Mouse (Mus musculus): ENCODE measurements around the gene Lbhd1.
A peak's percentile ranks its signal among the peaks of the same experiment; 100 is the strongest.

Lbhd1 gene

DNA sequence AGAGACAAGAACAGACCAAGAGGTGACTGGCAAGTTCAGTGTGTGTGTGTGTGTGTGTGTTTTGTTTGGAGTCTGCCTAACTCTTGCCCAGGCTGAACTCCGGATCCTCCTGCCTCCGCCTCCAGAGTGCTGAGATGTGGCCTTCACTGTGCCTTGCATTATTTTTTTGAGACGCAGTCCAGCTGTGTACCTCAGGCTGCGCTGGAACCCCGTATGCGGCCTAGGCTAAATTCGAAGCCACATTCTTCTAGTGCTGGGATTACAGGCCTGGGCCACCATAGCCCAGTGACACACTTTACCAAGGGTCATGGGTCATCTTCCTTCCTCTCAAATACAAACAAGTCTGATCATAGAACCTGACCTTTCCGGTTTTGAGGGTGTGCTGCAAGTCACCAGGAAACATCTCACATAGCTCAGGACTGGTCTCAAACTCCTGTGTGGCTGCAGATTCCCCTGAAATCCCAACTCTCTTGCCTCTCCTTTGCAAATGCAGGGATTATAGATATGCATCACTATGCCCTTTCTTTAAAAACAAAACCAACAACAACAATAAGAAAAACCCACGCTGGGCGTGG is 11.2 kb upstream of the Lbhd1 start:
- DNase-seq = no peak

DNA sequence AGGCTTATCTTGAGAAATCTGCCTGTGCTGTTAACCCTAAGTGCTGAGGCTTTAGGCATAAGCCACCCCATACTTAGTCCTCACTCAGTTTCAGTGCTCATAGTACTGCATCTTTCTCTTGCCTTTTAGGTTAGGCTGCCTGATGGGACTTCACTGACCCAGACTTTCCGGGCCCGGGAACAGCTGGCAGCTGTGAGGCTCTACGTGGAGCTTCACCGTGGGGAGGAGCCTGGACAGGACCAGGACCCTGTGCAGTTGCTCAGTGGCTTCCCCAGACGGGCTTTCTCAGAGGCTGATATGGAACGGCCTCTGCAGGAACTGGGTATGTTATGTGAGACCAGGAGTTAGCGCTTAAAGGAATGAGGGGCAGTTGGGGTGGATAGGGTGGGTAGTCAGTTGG is 8.5 kb upstream of the Lbhd1 start:
- DNase-seq = no peak

DNA sequence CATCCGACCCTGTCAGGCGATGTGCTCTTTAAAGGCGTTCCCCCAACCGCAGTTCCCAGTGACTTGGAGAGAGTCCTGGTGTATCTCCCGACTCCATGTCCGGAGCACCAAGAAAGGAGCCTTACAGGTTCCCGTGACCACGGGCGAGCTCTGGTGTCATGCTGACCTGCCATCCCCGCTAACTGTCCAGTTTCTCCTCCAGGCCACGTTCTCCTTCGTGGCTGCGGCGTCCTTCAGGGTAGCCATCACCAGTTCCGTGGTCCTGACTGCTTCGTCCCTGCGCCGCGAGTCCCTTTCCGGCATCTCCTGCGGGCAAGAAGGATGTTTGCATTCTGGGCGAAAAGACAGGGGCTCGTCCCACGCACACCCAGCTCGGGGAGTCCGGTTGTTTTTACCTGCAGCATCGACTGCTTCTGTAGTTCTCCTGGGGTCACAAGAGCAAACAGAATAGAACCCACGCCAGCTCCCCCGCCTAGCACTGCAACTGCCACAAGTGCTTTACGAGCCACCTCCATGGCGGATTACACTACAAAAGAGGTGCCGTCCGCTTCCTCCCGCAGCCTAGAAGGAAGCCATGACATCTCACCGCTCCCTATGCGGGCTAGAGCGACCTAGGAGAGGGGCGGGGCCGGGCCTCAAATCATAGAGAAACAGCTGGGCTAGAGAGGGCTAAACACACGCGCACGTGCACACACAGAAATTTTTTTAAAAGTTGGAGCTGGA is 3.1 kb upstream of the Lbhd1 start, which contains the start of gene Uqcc3:
Gene Uqcc3 (minus strand): TSS at position 613 of the 723 bp plus-strand sequence.
- peak; percentile 88 for DNase-seq

DNA sequence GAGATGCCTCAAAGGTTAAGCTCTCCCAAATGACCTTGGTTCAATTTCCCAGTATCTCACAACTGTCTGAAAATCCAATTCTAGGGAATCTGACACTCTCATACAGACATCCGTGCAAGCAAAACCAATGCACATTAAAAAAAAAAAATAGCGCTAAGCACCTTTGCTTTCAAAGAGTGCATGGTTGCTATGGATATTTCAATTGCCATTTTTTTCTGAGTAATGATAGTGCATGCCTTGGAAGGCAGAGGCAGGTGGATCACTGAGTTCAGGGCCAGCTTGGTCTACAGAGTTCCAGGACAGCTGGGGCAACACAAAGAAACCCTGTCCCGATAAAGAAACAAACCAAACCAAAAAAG is 2.5 kb upstream of the Lbhd1 start:
- DNase-seq = no peak

DNA sequence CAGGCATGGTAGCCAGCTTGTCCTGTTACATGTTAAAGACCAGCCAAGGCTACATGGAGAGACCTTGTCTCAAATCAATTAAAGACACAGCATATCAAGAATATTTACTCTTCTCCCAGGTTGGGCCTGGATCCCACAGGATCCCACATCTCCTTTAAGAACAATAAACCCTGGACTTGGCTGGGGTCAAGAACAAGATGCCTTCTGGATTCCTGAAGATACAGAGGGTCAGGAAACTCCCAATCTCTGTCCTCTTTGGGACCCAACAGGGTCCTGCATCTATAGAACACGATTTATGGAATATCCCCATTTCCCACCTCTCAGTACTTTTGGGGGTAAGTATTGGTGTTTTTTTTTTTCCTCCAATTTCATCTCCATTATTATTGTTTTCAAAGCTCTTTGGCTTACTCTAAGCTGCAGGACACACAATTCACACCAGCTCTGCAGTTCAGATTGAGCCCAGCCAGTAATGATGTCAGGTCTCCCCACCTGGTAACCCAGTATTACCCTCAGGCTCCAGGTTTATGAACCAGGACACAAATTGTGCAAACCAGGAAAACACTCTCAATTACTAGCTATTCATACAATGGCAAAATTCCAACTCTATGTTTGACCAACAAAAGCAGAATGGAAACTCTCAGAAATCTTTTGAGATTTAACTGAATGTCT is 3.5 kb downstream of the Lbhd1 start:
- no peak for DNase-seq

DNA sequence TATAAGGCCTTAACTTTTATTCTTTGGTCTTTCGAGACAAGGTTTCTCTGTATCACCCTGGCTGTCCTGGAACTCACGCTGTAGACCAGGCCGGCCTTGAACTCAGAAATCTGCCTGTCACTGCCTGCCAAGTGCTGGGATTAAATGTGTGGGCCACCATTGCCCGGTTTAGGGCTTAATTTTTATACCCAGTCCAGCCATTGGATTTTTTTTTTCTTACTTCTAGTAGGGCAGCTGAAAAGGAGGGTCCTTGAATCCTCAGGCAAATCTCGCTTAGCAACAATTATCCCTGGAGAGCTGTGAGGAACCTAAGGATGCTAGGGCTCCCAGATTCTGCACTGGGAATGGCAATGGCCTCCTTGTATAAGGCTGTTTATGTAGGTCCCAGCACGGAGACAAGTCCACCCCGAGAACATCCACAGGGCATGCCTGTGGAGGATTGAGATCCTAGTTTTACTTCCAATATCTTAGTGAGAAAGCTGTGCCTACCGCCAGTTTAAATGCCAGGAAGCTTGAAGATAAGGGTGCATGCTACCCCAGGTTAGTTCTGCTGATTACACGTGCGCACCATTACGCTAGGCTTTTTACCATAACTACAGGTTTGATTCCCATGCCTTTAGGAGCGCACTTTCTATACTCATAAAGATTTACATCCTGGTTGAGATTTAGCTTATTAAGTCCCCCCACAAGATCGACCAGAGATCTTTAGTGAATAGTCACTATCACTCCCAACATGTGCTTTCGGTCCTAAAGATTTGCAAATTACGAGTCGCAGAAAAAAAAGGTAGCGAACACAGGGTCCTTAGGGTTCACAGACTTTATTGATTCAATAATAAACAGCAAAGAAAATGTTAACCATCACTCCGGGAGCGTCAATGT is 4.3 kb downstream of the Lbhd1 start:
- no peak for DNase-seq

DNA sequence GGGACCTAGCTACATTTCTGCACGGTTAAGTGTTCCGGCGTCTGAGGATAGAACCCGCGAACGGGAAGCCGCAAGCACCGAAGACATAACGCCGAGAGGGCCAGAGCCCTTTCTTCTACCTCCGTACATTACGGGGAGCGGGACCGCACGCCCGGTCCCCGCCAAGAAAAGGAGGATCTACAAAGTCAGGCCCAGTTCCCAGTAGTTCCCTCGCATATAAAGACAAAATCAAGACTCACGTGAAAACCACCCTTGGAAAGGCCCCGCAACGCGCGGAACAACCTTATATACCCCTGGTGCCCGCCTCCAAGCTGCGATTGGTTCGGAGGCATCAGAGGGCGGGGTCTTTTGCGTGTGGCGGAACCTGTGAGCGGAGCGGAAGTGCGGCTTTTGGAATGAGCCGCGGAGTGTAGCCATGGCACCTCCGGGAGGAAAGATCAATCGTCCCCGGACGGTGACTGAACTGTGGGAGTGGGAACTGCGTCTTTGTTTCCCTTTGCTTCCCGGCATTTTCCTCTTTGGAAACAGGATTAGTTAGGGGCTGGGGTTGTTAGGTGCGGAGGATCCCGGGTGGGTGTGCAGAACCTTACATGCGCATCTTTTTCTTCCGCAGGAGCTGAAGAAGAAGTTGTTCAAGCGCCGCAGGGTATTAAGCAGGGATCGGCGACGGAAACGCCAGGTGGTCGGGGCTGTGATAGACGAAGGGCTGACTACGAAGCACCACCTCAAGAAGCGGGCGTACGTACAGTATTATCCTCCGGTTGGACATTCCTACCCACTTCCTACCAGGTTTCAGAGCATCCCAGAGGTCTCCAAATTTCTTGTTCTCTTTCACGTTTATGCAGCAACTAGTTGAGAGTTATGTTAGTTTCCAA is 5.2 kb downstream of the Lbhd1 start, which contains the start of the genes 1810009A15Rik and Gm49416:
Gene 1810009A15Rik (plus strand): TSS at position 343 of the 875 bp plus-strand sequence.
Gene Gm49416 (plus strand): TSS at position 416 of the 875 bp plus-strand sequence.
- peak; percentile 92 for DNase-seq

DNA sequence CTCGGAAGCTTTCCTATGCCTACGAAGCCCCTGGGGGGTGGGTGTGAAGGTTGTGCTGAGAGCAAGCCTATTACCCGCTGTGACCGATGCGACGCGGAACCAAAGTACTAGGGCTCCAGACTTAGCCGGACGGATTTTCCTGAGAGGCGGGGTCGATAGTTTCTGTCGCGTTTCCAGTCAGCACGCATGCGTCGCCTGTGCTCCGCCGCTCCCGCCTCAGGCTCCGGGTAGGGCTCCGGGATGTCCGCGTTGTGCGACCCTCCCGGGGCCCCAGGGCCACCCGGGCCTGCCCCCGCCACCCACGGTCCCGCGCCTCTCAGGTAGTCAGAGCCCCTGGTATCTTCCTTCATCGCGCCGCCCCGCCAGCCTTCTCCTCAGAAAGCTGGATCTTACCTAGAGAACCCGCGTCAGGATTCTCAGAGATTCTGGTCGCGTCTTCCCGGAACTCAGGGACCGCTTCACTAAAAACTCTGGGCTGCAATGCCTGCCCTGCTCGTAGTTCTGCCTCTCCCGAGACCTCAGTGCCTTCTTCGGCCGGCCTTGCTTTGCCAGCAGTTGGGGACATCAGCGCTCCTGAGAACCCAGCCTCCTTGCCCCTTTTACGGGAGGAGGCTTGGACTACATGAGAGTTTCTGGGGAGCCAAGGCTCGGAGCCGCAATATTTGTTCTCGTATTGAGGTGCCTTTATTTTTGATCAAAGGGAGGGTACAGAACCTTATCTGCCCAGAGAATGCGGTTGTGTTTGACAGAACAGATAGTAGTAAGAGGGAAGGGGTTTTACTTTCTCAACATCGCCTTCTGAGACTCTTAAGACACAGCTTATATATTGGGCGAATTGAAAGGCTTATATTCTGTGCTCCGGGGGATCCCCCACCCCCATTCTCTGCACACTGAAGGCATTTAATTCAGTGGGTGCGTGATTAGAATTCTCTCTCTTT is 9.6 kb downstream of the Lbhd1 start, which contains the start of gene Ints5:
Gene Ints5 (plus strand): TSS at position 177 of the 938 bp plus-strand sequence.
- peak; percentile 83 for DNase-seq

DNA sequence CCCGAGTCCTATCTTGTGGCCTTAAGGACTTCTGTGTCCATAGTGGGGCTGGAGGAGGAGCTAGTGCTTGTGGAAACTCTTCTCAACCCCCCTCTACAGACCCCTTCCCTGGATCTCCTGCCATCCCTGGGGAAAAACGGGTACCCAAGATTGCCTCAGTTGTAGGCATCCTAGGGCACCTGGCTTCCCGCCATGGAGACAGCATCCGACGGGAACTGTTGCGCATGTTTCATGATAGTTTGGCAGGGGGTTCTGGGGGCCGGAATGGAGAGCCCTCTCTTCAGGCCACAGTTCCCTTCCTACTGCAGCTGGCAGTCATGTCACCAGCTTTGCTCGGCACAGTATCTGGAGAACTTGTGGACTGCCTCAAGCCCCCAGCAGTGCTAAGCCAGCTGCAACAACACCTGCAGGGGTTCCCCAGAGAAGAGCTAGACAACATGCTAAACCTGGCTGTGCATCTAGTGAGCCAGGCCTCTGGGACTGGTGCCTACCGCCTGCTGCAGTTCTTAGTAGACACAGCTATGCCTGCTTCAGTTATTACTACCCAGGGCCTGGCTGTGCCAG is 11.9 kb downstream of the Lbhd1 start:
- peak; percentile 61 for DNase-seq

DNA sequence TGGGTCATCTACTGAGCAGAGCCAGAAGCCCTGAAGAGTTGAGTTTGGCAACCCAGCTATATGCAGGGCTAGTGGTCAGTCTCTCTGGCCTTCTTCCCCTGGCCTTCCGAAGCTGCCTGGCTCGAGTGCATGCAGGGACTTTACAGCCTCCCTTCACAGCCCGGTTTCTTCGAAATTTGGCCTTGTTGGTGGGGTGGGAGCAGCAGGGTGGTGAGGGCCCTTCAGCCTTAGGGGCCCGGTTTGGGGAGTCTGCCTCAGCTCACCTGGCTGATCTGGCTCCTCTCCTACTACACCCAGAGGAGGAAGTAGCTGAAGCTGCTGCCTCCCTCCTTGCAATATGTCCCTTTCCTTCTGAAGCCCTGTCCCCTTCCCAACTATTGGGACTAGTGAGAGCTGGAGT is 12.7 kb downstream of the Lbhd1 start:
- DNase-seq = peak; percentile 34

DNA sequence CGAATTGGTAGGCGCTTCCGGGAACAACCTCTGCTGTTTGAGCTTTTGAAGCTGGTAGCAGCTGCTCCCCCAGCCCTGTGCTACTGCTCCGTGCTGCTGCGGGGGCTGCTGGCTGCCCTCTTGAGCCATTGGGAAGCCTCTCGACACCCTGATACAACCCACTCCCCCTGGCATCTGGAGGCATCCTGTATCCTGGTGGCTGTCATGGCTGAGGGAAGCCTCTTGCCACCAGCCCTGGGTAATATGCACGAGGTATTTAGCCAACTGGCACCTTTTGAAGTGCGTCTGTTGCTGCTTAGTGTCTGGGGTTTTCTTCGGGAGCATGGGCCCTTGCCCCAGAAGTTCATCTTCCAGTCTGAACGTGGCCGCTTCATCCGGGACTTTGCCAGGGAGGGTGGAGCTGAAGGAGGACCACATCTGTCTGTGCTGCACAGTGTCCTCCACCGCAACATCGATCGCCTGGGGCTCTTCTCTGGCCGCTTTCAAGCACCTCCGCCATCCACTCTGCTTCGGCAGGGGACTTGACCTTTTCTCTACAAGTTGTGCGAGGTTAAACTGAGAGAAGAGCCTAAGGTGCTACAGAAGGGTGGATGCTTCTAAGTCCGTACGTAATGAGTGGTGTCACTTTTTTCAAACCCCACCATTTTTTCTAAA is 13.8 kb downstream of the Lbhd1 start:
- peak; percentile 68 for DNase-seq

DNA sequence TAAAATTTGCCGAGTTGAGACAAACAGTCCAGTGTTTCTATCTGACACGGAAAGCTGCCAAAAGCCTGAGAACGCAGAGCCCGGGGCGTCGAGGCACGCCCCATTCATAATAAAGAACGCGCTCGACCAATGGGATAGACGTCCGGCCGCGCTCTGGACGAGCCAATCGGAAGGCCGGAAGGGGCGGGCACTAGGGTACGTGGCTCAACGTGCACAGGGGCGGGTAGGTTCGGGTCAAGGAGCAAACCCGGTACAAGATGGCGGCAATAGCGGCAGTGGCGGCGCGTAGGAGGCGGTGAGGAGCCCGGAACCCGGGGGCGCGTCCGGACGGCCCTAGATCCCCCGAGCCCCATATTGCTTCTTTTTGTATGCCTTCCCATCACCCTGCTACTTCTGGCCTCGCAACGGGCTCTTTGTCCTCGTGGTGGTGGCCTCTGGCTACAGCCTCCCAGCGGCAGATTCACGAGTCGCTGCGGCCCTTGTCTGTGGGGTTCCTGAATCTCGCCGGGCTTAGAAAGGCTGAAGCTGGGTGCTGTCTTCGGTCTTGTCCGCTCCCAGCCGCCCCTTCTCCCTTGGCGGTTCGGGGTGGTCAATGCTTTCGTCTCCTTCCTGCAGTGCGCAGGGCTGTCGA is 14.4 kb downstream of the Lbhd1 start, which contains the start of gene Ganab:
Gene Ganab (plus strand): TSS at position 207 of the 631 bp plus-strand sequence.
- peak; percentile 95 for DNase-seq

DNA sequence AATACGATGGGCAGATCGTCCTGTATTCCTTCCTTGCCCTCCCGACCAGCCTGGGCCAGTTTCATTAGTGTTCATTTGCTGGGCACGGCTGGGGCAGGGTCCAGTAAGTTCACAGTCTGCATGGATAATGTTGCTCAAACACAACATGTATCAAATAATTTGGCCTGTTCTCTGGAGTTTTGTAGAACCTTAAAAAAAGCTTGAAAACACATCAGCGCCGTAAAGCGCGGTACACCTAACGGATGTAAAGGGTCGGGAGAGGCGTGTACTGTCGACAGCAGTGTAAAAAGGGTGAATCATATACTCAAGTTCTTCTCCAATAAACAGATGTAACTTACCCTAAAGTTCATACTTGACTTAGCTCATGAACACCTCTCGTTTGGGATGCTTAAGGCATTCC is 15.0 kb downstream of the Lbhd1 start:
- DNase-seq = no peak

DNA sequence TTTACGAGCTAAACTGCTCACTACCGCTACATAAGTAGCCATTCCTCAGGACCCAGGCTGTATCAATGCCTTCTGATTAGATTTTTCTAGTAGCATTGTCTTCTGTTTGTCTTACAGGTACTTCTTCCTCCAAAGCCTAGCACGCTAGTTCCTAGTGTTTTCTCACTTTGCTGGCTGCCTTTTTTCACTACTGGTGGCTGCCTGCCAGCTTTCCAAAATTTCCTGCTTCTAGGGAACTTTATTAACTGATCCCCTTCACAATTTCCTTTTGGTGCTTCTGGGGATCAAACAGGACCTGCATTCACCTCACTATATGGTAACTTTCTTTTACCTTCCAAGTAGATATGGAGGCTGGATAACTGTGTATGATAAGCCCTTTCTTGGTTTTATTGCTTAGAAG is 15.5 kb downstream of the Lbhd1 start:
- DNase-seq = no peak

DNA sequence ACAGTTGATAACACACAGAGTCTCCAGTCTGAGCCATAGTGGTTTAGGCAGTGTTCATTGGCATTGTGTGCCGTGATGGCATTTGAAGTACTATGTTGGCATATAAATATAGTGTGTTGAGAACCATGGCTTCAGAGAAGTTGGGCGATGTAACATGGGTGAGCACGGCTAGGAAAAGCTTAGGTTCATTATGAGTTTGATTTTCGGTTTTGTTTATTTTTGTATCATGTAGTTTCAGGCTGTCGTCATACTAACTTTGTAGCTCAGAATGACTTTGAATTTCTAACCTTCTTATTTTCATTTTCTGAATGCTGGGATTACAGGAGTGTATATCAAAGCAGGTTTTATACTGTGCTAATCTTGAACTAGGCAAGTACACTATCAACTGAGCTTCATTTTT is 19.9 kb downstream of the Lbhd1 start:
- no peak for DNase-seq

DNA sequence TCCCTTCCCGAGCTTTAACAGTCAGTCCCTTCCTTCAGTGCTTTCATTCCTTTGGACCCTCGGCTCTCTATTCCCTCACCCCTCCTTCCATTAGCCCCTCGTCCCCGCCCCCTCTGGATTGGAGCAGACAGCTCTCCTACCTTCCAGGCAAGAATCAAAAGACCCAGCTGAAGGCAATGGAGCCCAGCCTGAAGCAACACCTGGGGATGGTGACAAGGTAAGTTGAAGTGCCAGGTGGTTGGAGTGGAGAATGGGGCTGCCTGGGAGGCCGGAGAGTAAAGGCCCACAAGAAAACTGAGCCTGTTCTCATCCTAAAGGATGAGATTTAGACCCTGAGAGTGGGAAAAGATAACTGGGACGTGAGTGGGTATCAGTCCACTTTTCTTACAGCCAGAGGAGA is 25.0 kb downstream of the Lbhd1 start:
- DNase-seq = no peak

DNA sequence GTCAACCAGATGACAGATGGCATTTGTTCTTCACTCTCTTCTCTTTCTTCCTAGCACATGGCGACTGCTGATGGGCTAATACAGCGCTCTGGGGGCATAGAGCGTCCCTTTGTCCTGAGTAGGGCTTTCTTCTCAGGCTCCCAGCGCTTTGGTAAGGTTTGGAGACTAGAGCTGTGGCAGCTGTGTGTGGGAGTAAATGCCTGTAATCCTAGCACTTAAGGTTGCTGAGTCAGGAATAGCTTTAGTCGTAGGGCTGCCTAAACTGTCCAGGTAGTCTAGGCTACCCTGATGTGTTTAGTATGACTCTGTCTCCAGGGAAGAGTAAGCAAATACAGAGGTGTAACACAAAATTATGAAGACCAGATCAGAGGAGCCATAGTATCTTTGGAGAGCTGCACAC is 28.3 kb downstream of the Lbhd1 start:
- DNase-seq = no peak

DNA sequence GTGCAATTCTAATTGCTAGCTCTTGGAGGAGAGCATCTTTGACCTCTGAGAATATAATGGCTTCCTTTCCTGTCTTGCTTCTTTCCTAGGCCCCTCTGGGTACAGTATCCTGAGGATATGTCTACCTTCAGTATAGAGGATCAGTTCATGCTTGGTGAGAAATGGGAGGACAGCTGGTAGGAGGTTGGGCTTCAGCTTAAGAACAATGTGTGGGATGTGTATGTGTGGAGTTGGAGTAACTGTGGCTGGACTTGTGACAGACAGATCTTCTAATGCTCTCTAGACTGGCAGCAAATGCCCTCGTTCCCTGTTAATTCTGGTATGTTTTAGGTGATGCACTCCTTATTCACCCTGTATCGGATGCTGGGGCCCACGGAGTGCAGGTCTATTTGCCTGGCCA is 30.7 kb downstream of the Lbhd1 start:
- DNase-seq = no peak

DNA sequence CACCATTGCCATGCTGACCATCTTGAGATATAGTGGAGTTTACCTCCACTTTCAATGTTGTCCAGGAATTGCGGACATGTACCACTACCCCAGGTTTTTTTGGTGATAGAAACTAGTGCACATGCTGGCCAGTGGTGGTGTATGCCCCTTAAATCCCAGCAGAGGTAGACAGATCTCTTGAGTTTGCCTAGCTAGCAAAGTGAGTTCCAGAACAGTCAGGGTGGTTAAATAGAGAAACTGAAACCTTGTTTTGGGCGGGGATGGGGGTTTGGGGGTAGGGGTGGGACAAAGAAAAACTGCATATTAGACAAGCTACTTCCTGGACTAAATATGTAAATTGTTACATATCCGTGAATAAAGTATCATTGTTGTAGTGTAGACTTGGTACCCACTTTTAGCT is 35.5 kb downstream of the Lbhd1 start:
- no peak for DNase-seq
